Mouse (Mus musculus): ENCODE measurements around the gene Naa25.

The Naa25 gene

DNA sequence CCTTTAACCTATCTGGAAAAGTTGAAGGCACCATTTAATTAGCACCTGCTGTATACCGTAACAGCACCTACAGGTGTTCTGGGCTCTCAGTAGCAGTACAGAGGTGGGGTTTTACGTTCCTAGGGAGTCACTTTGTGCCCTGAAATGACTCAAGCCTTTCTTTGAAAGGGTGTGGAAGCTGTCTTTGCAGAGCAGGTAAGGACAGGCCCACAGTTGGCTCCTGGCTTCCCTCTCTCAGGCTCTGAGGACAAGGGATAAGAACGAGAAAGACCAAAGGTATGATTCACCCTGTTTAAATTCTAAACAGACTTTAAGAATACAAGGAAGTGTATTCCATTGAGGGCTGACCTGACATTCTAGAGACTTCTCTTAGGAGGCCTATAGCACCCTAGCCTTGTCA, 4.3 kb upstream of the Naa25 start:
- no peak for DNase-seq (ENCODE audit: extremely low spot score)

DNA sequence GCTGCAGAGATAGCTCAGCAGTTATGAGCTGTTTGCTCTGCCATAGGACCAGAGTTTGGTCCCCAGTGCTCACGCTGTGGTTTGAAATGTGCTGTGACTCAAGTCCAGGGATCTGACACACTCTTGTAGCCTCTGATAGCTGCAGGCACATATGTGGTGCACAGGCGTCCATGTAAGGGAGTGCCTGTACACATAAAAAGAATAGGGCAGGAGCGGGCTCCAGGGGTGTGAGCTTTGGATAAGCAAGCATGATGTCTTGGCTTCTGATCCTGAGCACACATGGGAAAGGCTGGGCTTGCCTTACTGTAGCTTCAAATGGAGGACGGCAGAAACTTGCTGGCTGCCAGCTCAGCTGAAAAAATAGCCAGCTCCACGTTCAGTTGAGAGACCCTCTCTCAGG, 2.1 kb upstream of the Naa25 start:
- DNase-seq (ENCODE audit: extremely low spot score), result no peak

DNA sequence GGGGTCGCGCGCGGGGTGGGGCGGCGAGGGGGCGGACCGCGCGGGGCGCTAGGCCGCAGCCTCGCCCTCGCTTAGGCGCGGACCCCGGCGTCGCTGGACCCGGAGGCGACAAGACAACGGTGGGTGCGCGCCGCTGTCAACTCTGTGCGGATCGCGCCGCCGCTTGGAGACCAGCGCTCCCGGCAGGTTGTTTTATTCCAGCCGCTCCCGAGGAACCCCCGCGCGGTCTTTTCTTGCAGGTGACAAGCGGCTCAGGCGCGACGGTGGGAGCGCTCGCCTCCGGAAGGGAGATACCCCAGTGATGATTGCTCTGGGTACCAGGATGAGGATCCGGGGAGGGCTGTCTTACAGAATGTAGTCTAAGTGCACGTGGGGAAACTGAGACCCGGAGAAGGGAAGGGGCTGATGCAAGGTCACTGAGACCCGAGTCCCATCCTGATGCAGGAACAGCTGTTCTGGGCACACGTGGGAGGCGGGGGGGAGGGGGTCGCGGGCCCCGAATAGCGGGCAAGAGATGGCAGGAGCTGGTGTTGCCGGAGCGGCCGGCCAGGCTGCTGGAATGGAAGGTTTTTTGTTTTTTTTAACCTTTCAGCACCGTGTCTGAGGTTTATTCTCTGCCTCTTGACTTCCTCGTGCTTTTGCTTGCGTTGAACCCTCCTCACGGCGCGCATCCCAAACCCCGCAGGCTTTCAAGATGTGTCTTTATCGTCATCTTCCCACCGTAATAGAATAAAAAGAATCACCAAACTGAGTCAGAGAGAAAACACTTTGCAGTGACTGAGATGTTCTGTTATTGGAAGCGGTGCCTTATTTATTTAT, 619 bp downstream of the Naa25 start:
- DNase-seq (ENCODE audit: extremely low spot score), result peak; percentile 61

DNA sequence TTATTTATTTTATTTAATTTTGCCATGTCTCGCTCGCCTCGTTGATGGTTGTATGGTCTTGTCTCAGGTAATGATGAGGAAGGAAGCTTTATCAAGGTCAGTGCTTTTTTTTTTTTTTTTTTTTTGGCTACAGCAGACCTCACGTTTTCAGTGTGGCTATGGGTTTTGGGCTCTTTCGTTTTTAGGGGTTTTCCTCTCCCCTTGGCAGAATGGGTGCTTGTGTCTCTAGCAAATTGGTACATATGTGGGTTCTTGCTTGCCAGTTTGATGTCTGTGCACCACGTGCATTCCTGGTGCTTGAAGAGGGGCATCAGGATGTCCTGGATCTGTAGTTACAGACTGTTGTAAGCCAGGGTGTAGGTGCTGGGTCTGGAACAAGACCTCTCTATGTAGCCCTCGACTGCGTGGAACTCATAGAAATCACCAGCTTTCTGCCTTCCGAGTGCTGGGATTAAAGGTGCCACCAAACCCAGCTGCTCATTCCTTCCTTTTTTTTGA, 1.3 kb downstream of the Naa25 start:
- DNase-seq (ENCODE audit: extremely low spot score), result no peak

DNA sequence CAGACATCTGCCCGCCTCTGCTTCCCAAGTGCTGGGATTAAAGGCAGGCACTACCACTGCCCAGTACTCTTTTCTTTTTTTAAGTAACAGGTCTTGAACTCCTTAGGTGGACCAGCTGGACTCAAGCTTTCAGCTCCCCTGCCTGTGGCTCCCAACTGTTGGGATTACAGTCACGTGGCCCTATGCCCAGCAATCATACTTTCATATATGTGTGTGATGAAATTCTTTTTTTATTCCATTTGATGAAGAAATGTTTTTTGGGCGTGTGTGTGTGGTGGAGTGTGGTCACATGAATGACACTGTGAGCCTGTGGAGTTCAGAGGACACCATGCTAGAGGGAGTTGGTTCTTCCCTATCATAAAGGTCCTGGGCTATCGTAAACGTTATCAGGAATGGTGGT, 1.8 kb downstream of the Naa25 start:
- no peak for DNase-seq (ENCODE audit: extremely low spot score)

DNA sequence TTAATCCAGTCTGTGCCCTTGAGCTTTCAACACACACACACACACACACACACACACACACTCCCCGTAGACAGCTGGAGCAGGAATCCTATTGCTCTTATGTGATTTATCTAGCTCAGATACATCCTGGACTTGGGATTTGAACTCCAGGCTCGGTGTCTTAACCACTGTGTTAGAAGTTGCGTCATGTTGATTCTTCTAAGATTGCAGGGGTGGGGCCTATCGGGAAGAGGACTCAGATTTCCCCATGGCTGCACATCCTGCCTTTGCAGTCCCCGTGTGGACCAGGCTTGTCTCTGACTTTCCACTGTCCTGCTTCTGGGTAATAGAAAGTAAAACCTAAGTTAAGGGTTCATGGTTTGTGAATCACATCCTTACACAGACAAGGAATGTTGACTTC, 2.3 kb downstream of the Naa25 start:
- no peak for DNase-seq (ENCODE audit: extremely low spot score)

DNA sequence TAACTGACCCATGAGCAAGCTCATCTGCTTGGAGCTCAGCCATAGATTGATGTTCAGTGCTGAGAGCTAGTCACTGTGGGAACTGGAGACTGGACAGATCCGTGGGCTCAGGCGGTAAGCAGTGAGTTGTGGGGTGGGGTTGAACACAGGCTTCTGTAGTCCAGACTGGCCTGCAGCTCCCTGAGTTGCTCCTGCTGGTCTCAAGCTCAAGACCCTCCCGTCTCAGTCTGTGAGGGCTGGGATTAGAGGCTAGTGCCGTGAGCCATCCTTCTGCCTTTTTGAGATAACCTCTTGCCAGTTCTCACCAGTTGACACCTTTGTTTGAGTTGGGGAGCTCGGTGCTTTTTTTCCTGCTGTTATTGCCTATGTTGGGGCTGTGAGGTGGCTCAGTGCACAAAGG, 3.1 kb downstream of the Naa25 start:
- no peak for DNase-seq (ENCODE audit: extremely low spot score)

DNA sequence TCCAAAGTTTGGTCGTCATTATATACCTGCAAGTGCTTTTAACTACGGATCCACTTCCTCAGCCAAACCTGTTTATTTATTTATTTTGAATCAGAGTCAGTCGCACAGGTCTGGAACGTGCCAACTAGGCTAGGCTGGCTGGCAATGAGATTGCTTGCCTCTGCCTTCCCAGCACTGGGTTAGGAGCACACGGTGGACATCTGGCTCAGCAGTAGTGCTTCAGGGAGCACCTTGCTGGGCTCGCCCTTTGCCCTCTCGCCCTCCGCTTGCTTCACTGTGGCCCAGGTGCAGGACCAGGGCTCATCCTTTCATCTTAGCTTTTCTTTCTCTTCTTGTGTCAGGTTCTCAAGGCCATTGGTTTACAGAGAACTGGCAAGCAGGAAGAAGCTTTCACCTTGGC, 10.1 kb downstream of the Naa25 start:
- DNase-seq (ENCODE audit: extremely low spot score), result no peak

DNA sequence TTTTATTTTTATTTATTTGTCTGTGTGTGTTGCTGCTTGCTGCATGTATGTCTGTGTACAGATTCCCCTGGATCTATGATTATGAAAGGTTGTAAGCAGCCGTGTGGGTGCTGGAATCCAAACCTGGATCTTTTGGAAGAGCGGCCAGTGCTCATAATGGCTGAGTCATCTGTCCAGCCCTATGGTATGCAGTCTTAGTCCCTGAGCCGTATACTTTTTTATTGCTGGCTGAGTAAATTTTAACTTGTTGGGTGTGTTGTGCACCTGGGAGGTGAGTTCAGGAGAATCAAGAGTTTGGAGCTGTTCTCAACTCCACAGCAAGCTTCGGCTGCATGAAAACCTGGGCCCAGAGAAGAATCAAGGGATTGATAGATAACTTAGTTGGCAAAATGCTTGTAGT, 13.2 kb downstream of the Naa25 start:
- no peak for DNase-seq (ENCODE audit: extremely low spot score)

DNA sequence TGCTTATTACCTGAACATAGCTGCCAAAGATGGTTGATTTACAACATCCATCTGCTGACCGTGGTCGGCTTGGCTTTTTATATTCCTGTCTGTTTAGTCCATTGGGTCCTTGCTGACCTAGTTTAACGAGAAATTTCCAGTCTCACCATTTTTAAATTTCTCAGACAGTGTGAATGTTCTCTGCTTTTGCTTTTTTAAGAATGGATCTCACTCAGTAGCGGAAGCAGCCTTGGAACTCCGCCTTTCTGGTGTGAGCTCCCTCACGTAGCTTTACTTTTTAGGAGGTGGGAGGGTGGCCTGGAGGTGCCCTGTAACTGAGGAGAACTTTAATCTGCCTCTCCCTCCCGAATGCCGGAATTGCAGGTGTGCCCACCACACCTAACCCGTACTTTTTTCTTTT, 23.0 kb downstream of the Naa25 start:
- no peak for DNase-seq (ENCODE audit: extremely low spot score)

DNA sequence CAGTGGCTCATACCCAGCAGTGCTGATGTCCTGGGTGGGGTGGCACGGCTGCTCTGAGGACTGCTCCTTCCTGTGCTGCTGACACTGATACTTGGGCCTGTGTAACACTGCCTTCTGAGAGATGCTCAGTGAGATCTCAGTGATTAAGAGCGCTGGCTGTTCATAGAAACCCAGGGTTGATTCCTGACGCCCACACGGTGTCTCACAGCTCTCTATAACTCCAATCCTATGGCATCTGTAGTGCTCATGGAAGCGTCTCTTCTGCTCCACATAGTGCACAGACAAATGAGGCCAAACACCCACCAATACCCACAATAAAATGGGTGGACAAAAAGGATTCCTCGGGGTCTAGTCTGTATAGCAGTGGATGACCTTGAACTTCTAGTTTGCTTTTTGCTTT, 25.1 kb downstream of the Naa25 start:
- no peak for DNase-seq (ENCODE audit: extremely low spot score)

DNA sequence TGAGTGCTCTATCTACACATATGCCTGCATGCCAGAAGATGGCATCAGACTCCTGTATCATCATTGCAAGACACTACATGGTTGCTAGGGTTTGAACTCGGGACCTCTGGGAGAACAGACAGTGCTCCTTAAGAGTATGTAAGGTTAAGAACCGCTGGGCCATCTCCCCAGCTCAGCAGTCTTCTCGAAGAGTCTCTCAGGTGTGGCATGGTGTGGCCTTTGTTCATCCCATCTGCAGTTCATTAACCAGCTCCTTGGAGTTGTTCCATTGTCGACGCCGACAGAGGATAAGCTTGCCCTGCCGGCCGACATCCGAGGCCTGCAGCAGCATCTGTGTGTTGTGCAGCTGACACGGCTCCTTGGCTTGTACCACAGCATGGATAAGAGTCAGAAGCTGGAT, 25.6 kb downstream of the Naa25 start:
- no peak for DNase-seq (ENCODE audit: extremely low spot score)

DNA sequence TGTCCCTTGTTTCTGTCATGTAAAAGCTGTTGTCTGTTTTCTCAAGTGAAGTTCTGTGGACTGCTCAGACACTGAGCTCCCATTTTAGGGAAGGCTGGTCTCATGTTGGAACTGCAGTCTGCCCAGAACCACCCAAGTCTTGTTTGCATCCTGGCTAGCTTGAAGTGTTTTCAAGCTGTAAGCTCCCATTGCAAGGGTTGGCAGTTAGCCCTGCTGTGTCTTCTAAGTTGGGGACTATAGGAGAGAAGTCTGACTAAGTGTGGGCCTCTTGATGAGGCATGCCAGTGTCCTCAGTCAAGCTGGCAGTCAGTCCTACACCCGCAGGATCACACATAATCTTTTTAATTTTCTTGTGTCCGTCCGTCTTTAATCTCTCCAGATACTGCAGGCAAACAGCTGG, 31.2 kb downstream of the Naa25 start:
- no peak for DNase-seq (ENCODE audit: extremely low spot score)

DNA sequence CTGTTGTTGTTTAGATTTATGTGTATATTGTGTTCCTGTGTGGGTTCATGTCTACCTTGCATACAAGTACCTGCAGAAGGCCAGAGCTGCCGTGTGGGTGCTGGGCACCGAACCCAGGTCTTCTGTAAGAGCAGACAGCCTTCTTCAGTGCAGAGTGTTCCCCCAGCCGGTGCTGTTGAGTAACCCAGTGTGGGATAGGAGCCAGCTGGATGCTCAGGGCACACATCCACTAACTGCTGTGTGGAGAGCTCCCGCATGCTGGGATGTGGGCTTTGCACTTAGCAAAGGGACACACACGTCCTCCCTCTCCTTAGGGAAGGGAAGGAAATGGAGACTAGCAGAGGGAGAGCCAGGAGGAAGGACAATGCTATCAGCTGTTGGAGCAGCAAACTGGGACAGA, 40.4 kb downstream of the Naa25 start:
- DNase-seq (ENCODE audit: extremely low spot score), result no peak

DNA sequence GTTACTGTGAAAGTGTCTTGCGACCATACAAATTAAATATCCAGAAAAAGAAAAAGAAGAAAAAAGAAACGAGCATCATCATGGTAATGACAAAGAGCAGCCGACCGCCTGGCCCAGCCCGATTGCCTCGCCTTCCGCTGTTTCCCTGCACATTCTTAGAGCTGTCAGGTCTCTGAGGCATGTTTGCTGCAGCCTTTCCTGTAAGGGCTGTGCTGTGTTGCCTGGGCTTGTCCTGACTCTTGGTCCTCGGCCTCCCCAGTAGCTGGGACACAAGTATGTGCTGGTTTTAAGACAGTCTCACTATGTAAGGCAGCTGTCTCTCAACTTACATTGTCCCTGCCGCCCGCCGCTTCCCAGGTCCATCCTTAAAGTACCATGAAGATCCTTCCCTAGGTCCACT, 41.0 kb downstream of the Naa25 start:
- DNase-seq (ENCODE audit: extremely low spot score), result no peak

DNA sequence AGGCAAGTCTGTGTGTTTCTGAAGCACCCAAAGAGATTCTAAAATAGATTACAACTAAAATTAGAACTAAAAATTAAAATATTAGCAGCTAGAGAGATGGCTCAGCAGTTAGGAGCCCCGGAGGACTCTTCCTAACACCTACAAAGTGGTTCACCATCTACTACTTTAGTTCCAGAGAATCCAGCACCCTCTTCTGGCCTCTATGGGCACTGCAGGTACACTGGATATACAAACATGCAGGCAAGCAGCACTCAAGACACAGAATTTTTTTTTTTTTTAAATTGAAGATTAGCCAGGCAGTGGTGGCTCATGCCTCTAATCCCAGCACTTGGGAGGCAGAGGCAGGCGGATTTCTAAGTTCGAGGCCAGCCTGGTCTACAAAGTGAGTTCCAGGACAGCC, 45.8 kb downstream of the Naa25 start:
- DNase-seq (ENCODE audit: extremely low spot score), result peak; percentile 35

DNA sequence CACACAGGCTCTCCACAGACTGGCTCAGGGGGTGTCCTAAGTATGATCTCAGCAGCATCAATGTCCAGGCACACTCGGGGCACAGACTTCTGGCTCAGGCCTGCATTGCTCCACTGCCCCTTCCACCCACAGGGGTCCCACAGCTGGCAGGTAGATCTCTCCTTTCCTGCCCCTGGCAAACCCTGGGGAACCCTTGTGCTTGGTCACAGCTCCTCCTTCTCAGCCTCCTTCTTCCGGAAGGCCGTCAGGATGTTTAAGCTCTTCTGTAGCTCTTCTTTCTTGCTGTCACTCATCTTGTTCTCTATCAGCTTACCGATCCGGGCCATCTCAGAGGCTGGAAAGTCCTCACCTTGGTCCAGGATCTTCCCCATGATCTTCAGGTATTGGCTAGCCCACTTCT, 47.1 kb downstream of the Naa25 start:
- DNase-seq (ENCODE audit: extremely low spot score), result no peak

DNA sequence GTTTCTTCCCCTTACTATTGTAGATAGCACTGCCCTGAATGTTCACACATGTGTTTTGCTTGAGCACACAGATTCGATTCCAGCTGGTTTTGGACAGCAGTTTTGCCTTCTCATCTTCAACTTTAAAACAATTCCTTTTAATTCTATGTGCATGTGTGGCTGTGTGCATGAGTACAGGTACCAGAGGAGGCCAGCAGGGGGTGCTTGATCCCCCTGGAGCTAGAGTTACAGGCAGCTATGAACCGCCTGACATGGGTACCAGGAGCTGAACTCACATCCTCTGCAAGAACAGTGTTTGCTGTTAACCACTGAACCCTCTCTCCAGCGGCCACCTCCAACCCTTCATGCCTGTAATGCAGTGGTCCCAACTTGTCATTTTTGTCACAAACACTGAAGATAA, 50.7 kb downstream of the Naa25 start:
- DNase-seq (ENCODE audit: extremely low spot score), result no peak

DNA sequence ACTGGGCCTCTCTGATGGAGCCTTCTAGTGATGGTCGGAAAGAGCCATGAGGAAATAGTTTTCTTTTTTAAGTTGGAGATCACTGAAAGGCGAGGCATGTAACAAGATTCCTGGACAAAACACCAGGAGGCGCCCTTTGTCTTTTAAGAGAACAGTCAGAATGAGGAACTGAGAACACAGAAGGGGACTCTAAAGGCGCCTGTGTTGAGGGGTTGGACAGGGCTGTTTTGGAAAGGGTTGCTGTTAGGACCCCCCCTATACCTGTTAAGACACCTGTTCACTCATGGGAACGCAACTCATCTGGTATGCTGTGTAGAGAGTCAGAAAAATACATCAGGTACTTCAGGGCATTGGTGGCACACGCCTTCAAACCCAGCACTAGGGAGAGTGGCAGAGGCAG, 52.2 kb downstream of the Naa25 start:
- DNase-seq (ENCODE audit: extremely low spot score), result peak; percentile 37

DNA sequence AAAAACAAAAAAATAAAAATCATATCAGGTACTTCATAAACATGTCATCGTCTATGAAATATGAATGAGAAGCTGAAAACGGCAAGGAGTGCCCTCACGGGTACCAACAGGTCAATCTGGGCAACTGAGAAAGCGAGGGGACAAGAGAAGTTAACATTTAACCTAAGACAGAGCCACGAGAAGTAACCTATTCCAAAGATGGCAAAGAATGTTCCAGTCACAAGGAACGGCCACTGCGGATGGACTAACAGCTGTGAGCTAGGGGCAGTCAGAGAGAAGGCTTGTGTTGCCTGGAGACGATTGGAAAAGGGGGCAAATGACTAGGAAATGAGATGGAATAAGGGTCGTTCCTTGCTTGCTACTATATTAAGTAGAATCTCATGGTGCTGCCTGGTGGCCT, 52.7 kb downstream of the Naa25 start:
- DNase-seq (ENCODE audit: extremely low spot score), result no peak

DNA sequence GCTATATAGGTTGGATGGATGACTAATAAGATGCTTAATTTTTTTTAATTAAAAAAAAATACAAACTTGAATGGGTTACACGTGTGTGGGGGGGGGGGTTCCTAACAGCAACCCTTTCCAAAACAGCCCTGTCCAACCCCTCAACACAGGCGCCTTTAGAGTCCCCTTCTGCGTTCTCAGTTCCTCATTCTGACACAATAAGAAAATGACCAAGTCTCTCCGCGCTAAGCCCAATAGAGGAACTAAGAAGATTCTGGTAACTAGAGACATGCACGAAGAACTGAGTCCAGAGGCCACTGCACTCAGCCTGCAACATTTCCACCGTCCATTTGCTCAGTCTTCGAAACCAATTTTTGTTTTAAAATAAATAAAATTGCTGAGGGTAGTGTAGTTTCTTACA, 53.5 kb downstream of the Naa25 start:
- DNase-seq (ENCODE audit: extremely low spot score), result no peak

DNA sequence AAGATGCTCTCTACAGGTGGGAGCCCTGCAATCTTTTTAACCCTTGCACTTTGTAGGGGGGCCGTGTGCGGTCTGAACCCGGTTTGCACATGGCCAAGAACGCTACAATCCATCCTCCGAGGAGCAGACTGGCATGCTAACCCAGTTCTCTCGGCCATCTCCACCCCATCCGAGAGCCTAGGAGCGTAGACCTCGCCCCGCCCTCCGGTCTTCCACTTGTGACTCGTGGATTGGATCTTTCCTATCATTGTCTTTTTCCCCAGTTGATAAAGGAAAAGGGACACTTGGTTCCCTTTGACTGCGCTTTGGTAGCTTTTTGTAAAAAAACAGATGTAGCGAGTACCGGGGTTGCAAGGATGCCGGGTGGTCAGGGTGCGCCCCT, 53.9 kb downstream of the Naa25 start, which contains the start of gene Tmem116:
Tmem116 (plus strand) TSS at position 250 of the 382 bp plus-strand sequence.
- peak; percentile 54 for DNase-seq (ENCODE audit: extremely low spot score)

DNA sequence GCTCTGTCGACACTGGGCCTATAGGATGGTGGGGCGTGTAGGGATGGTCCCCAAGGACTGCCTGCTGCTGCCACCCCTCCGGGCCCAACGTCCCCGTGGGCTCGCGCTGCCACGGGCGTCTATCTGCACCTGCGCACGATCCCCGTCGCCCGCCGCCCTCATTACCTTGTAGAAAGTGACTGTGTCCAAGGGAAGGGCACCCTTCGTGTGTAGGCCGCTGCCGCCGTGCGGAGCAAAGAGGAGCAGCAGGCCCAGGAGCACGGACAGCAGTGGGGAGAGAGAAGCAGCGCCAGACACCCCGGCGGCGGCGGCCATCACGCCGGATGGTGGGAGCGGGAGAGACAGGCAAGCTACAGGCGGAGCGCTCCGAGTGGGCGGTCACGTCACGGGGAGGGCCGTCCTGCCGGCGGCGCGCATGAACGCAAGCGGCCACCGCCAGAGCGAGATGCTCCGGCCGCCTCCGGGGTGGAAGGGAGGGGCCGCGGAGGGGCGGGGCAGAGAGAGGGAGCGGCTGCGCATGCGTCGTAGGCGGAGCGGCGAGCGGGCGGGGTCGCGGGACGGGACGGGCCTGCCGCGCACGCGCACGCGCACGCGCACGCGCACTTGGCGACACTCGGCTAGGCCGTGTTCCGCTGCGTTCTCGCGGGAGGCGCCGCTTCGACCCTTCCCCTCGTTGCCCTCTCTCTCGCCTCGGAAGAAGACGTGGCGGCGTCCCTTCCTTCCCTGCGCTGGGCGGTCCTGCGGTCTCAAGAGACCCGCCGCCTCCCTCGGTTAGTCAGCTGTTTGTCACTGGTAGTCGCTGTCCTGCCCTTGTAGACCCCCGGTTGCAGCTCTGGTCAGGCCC, 54.5 kb downstream of the Naa25 start, which contains the start of gene Erp29:
Erp29 (minus strand) TSS at position 481 of the 844 bp plus-strand sequence.
- DNase-seq (ENCODE audit: extremely low spot score), result peak; percentile 99
